Mouse (Mus musculus): ENCODE data around the gene Melk.

The Melk gene

GRCm38 (mm10) chr4:44300781-44301750, at the start of gene Melk:
Melk (plus strand) TSS chr4:44300876.
- peak; percentile 81 for DNase-seq (ENCODE audit: low read depth, low spot score)

- DNase-seq (ENCODE audit: low read depth, low spot score), result no peak
Observed at GRCm38 (mm10) chr4:44251521-44251920, 49.2 kb upstream of the Melk start.

GRCm38 (mm10) chr4:44251966-44252916, 48.4 kb upstream of the Melk start:
- no peak for DNase-seq (ENCODE audit: low read depth, low spot score)

- DNase-seq (ENCODE audit: low read depth, low spot score), result no peak
Observed at GRCm38 (mm10) chr4:44253191-44253590, 47.5 kb upstream of the Melk start.

GRCm38 (mm10) chr4:44254579-44254978, 46.1 kb upstream of the Melk start:
- DNase-seq (ENCODE audit: low read depth, low spot score), result no peak

- DNase-seq (ENCODE audit: low read depth, low spot score), result no peak
Observed at GRCm38 (mm10) chr4:44259126-44259525, 41.5 kb upstream of the Melk start.

GRCm38 (mm10) chr4:44260244-44260643, 40.4 kb upstream of the Melk start:
- DNase-seq (ENCODE audit: low read depth, low spot score), result peak; percentile 58

GRCm38 (mm10) chr4:44265500-44265899, 35.2 kb upstream of the Melk start:
- DNase-seq (ENCODE audit: low read depth, low spot score), result no peak

- DNase-seq (ENCODE audit: low read depth, low spot score), result no peak
Observed at GRCm38 (mm10) chr4:44267437-44267836, 33.2 kb upstream of the Melk start.

GRCm38 (mm10) chr4:44269376-44269817, 31.3 kb upstream of the Melk start:
- DNase-seq (ENCODE audit: low read depth, low spot score), result no peak

- DNase-seq (ENCODE audit: low read depth, low spot score), result no peak
Observed at GRCm38 (mm10) chr4:44271134-44271533, 29.5 kb upstream of the Melk start.

- DNase-seq (ENCODE audit: low read depth, low spot score), result no peak
Observed at GRCm38 (mm10) chr4:44281597-44282265, 18.9 kb upstream of the Melk start.

GRCm38 (mm10) chr4:44292534-44292933, 8.1 kb upstream of the Melk start:
- DNase-seq (ENCODE audit: low read depth, low spot score), result peak; percentile 52

- DNase-seq (ENCODE audit: low read depth, low spot score), result no peak
Observed at GRCm38 (mm10) chr4:44295837-44296236, 4.8 kb upstream of the Melk start.

- DNase-seq (ENCODE audit: low read depth, low spot score), result no peak
Observed at GRCm38 (mm10) chr4:44306585-44306984, 5.9 kb downstream of the Melk start.

GRCm38 (mm10) chr4:44310429-44310828, 9.8 kb downstream of the Melk start:
- DNase-seq (ENCODE audit: low read depth, low spot score), result no peak

GRCm38 (mm10) chr4:44310911-44311310, 10.2 kb downstream of the Melk start:
- DNase-seq (ENCODE audit: low read depth, low spot score), result no peak

- no peak for DNase-seq (ENCODE audit: low read depth, low spot score)
Observed at GRCm38 (mm10) chr4:44316270-44316809, 15.7 kb downstream of the Melk start.

GRCm38 (mm10) chr4:44320448-44320847, 19.8 kb downstream of the Melk start:
- no peak for DNase-seq (ENCODE audit: low read depth, low spot score)

GRCm38 (mm10) chr4:44322124-44322523, 21.4 kb downstream of the Melk start:
- no peak for DNase-seq (ENCODE audit: low read depth, low spot score)

GRCm38 (mm10) chr4:44325453-44325852, 24.8 kb downstream of the Melk start:
- DNase-seq (ENCODE audit: low read depth, low spot score), result peak; percentile 11

All from embryo, embryonic 11.5 days (tissue).